Comparison of ENCODE assay signal across 9 mouse cellular contexts in the genomic region with DNA sequence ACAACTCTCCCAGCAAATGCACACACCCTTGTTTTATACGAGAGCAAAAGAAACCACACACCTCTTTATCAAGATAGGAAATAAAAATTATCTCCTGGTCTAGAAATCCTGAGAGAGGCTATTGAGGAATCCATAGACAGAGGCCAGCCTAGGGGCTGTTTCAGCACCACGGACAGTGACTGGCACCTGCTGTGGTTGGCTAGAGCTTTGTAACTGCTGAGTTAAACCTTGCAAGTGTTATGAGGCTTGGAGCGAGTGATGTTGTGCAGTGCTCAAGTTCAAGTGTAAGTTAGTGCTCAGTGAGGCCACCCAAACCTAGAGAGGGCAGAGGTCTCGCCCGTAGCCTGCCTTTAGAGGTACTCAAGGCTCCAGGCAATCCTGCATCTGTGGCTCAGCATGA. TPM values are rescaled to one million over a fixed set of nuclear protein-coding genes. Genes with fewer than 3 reads are reported as not detected.
DNase-seq lines count a peak whose midpoint lies in the region; ATAC-seq and TF ChIP-seq lines count a peak whose summit lies in the region.
"Had no signal": no experiment of that assay in that cellular context is flagged by ENCODE, and none has a peak within 500 bp of the region (broad histone marks: within the 10 kb centered on the region; RNA-seq: fewer than 3 reads in every experiment).

No protein-coding gene starts in this region.

- H3K4me2 ChIP-seq in forebrain, embryonic 12.5 days = no peak overlapping the region
- H3K4me2 ChIP-seq in hindbrain, postnatal 0 days (ENCODE audit: low read depth, low read length) = no peak overlapping the region
- H3K4me2 ChIP-seq: neural tube, embryonic 13.5 days had no signal

- peaks cover 38% of the 10 kb centered on the region for H3K4me1 ChIP-seq in forebrain, embryonic 10.5 days
- peaks cover 35% of the 10 kb centered on the region for H3K4me1 ChIP-seq in forebrain, embryonic 12.5 days
- H3K4me1 ChIP-seq in hindbrain, postnatal 0 days (ENCODE audit: insufficient read depth, low read length) = peaks cover 12% of the 10 kb centered on the region

- 26% methylated on average over 5 of the region's 5 CpGs for WGBS in forebrain, embryonic 10.5 days
- 24% methylated on average over 5 of the region's 5 CpGs for WGBS in forebrain, embryonic 12.5 days
- 24% methylated on average over 5 of the region's 5 CpGs for WGBS in hindbrain, postnatal 0 days

- peaks cover 10% of the 10 kb centered on the region for H3K27me3 ChIP-seq in forebrain, embryonic 10.5 days (ENCODE audit: poor library complexity, severe bottlenecking)
- peaks cover 15% of the 10 kb centered on the region; the same call in 1 of the 2 replicates for H3K27me3 ChIP-seq in forebrain, embryonic 12.5 days
- no peaks in the 10 kb centered on the region for H3K27me3 ChIP-seq in hindbrain, postnatal 0 days (ENCODE audit: insufficient read depth, low read length)
- H3K27me3 ChIP-seq: neural tube, embryonic 13.5 days had no signal

- H3K9me3 ChIP-seq in forebrain, embryonic 10.5 days = no peaks in the 10 kb centered on the region
- no peaks in the 10 kb centered on the region for H3K9me3 ChIP-seq in forebrain, embryonic 12.5 days
- H3K9me3 ChIP-seq in hindbrain, postnatal 0 days (ENCODE audit: low read length) = no peaks in the 10 kb centered on the region
- H3K9me3 ChIP-seq: neural tube, embryonic 13.5 days had no signal

- no peak overlapping the region for H3K9ac ChIP-seq in forebrain, embryonic 12.5 days
- H3K9ac ChIP-seq in hindbrain, postnatal 0 days (replicated peaks; ENCODE audit: low read length) = no peak overlapping the region
- H3K9ac ChIP-seq: neural tube, embryonic 13.5 days had no signal

- ATAC-seq in forebrain, embryonic 12.5 days (ENCODE audit: low FRiP score) = no peak
- ATAC-seq in hindbrain, postnatal 0 days = no peak

- H3K27ac ChIP-seq in forebrain, embryonic 10.5 days = no peak overlapping the region
- no peak overlapping the region for H3K27ac ChIP-seq in forebrain, embryonic 12.5 days
- H3K27ac ChIP-seq in hindbrain, postnatal 0 days = no peak overlapping the region
- H3K27ac ChIP-seq: neural tube, embryonic 13.5 days had no signal

- H3K4me3 ChIP-seq in forebrain, embryonic 10.5 days = no peak overlapping the region
- no peak overlapping the region for H3K4me3 ChIP-seq in forebrain, embryonic 12.5 days (replicated peaks)
- H3K4me3 ChIP-seq in hindbrain, postnatal 0 days (ENCODE audit: low read length) = no peak overlapping the region
- H3K4me3 ChIP-seq: neural tube, embryonic 13.5 days had no signal

- no peaks in the 10 kb centered on the region for H3K36me3 ChIP-seq in forebrain, embryonic 10.5 days (replicated peaks)
- H3K36me3 ChIP-seq in forebrain, embryonic 12.5 days (replicated peaks) = no peaks in the 10 kb centered on the region
- H3K36me3 ChIP-seq in hindbrain, postnatal 0 days (ENCODE audit: insufficient read depth, low read length) = no peaks in the 10 kb centered on the region
- H3K36me3 ChIP-seq: neural tube, embryonic 13.5 days had no signal

- no peak for TF ChIP-seq CTCF in hindbrain, postnatal 0 days (IDR thresholded peaks at IDR 0.05; ENCODE audit: low read depth)

- peak; percentile 66 for DNase-seq in forebrain, embryonic 10.5 days (ENCODE audit: extremely low spot score, low spot score)
- DNase-seq in ovary, postnatal 36 days (ENCODE audit: low spot score) = peak; percentile 36
- no peak for DNase-seq in ovary, adult 18-20 months (ENCODE audit: low spot score)
- peak; percentile 57 for DNase-seq in hindbrain, postnatal 0 days (ENCODE audit: low spot score)
- DNase-seq in retina, embryonic 14.5 days (ENCODE audit: low spot score) = peak; percentile 86
- no peak for DNase-seq in cerebellum, postnatal 4 days (ENCODE audit: low spot score in 2 of 2)
- DNase-seq in right cerebral cortex, postnatal 25 days = no peak

RNA-seq across cellular contexts. Expression of a gene that starts 5.6 kb away (rescaled TPM):
- polyA plus RNA-seq in forebrain, embryonic 10.5 days (2016; fragmentation: Nextera tagmentation; extraction: Ambion mirVana) = 1.2 and 2.1 TPM in 2 replicates
- polyA plus RNA-seq in forebrain, embryonic 12.5 days (2016; fragmentation: Nextera tagmentation; extraction: Ambion mirVana) = 4.8 and 4.9 TPM in 2 replicates
- 31.6 and 53.0 TPM in 2 replicates for total RNA-seq in hindbrain, postnatal 0 days (2014; rRNA removed)
- polyA plus RNA-seq in hindbrain, postnatal 0 days (2015; fragmentation: Nextera tagmentation; extraction: Ambion mirVana) = 7.7 and 8.4 TPM in 2 replicates

Comparison
In these comparisons a context has a peak if more than half of its experiments do, and no peak if none do; other contexts are left out.
1. DNase-seq: peak in forebrain, embryonic 10.5 days (single experiment), ovary, postnatal 36 days (single experiment), hindbrain, postnatal 0 days (single experiment) and retina, embryonic 14.5 days (single experiment); none in ovary, adult 18-20 months (single experiment), cerebellum, postnatal 4 days (0 of 2) and right cerebral cortex, postnatal 25 days (single experiment).